Mouse (Mus musculus): ENCODE data around the gene R3hdm2. TPM values are rescaled to one million over a fixed set of nuclear protein-coding genes. Genes with fewer than 3 reads are reported as not detected.

Gene R3hdm2
- total RNA-seq, 2 experiments from 2014 or later: 174 to 178 TPM

DNA sequence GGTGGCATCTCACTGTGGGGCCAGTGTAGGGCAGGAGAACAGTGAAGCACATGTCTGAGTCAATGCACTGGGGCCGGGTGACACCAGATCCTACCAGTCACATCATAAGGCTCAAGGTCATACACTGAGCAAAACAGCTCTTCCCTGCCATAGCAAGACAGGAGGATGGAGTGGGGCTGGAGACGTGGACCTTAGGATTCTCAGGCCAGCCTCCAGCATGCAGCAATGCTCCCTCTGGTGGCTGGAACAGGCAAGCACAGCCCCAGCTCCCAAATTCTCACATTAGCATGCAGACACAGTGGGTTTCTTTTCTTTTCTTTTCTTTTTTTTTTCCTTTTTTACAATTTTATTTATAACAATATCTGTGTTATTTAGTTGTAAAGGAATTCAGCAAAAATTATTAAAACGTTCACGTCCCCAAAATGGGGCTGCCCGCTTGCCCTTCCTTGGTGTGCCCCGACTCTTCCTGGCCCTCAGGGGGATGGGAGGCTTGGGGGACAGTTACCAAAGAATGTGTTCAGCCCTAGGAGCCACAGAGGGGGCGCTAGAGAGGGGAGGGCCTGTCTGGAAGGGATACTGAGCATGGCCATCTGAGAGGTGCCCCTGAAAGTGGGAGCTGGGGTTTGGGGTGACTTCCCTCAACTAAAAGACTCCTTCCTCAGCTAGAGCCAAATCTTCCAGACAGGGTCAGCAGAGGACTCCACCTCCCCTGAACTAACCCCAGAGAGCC, 157.9 kb downstream of the R3hdm2 start:
- DNase-seq (ENCODE audit: low spot score in 2 of 2): peak; percentile 87 to 89

DNA sequence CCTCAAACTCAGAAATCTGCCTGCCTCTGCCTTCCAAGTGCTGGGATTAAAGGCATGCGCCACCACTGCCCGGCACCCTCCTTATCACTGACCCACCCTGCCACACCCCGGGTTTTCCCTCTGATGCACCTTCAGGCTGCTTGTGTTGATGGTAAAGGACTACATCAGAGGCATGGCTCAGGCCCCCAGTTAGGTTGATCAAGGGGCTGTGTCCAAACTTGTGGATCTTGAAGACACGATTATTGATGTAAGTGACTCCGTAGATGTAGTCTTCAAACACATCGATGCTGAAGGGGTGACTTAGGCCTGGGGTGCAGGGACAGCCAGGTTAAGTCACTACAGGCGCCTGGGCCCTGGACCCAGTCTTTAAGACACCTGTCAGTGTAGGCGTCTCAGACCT, 161.4 kb downstream of the R3hdm2 start:
- DNase-seq (ENCODE audit: low spot score in 2 of 2): no peak

DNA sequence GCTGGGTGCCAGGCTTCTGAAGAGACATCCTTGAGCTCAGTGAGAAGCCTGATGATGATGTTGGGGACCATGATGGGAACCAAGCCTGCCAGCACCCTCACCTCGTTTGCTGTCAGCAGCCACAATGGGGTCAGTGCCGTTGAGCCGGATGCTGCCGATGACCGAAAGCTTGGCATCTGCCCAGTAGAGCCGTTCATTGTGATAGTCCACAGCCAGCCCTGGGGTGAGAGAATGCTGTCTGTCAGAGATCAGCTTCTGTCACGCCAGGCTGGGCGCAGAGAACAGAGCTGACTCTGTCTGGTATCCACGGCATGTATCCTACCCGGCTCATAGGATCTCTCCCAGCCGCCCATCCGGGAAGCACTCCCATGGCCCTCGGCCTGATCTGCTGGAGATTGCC, 162.0 kb downstream of the R3hdm2 start:
- no peak for DNase-seq (ENCODE audit: low spot score in 2 of 2)

DNA sequence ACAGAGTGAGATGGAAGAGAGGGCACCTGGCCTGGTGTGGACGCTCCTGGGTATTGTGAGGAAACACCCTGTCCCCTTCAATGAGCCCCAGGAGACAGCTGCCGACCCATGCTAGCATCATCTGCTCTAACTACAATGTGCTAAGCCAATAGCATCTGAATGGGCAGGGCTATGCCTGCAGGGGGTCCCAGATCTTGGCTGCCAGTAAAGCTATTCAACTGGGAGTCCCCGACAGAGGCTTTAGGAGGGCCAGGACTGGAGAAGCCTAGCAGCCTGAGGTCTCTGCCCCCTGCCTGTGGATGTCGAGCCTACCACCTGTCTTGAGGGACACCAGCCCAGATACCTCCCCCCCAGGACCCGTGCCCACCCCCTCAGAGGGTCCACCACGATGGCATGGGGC, 162.6 kb downstream of the R3hdm2 start:
- DNase-seq (ENCODE audit: low spot score in 2 of 2): no peak

DNA sequence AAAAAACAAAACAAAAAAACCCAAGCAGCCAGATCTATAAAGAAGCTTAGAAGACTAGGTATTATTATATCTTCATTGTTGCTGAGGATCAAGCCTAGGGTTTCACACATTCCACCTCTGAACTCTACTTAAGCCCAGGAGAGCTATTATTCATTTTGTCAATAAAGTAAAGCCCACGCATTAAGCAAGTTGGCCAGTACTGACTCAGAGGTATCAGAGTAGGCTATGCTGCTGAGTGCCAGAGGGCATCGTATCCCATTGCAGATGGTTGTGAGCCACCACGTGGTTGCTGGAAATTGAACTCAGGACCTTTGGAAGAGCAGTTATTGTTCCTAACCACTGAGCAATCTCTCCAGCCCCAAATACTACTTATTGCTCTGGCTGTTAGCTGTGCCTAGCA, 163.8 kb downstream of the R3hdm2 start:
- no peak for DNase-seq (ENCODE audit: low spot score in 2 of 2)

DNA sequence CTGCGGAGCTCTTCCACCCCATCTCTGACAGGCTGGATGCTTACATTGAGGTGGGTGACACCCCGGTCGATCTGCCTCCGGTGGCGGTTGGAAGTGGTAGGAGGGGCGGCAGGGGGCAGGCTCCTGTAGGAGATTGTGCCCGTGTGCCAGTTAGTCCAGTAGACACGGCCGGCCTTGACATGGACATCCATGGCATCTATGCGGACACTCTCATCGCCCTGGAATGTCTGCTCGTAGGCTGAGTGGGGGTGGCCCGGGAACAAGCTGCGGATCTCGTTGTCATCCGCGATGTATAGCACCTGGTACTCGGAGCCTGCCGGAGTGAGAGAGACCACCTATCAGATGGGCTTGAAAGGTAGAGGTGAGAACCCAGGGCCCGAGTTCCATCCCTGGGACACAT, 164.2 kb downstream of the R3hdm2 start:
- no peak for DNase-seq (ENCODE audit: low spot score in 2 of 2)

DNA sequence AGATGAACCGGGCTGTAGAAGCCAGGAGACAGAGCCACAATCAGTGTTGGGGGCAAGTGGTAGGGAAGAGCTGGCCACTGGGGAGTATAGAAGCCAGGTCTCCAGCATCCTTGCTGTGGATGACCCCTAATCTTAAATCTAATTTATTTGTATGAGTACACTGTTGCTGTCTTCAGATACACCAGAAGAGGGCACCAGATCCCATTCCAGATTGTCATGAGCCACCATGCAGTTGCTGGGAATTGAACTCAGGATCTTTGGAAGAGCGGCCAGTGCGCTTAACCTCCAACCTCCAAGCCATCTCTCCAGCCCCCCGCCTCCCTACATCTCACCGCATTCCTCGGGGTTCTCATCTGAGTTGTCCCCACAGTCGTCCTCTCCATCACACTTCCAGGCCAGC, 166.4 kb downstream of the R3hdm2 start:
- DNase-seq (ENCODE audit: low spot score in 2 of 2): no peak

DNA sequence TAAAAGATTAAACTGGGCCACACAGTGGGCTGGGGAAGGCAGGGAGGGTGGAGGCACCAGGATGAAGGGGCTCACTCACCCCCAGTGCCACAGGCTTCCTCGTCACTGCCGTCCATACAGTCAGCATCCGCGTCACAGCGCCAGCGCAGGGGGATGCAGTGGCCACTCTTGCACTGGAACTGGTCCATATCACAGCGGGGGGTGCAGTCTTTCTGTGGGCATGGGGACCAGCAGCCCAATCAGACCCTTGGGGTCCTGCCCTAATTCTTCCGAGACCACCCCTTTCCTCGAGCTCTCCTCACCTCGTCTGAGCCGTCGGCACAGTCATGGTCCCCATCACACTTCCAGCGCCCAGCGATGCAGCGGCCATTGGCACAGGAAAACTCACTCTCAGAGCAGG, 168.1 kb downstream of the R3hdm2 start:
- DNase-seq (ENCODE audit: low spot score in 2 of 2): no peak

Other genes with a start within 250 kb of the R3hdm2 start
- gene B4galnt1, start 215.1 kb upstream of the R3hdm2 start, total RNA-seq (2021): 100 to 1,000 TPM; 107 to 116 TPM
- gene Slc26a10, start 199.7 kb upstream of the R3hdm2 start, total RNA-seq (2021): 1 to 10 TPM; 2.0 to 2.6 TPM
- 100 to 1,000 TPM; 125 to 132 TPM for gene Arhgef25, start 190.2 kb upstream of the R3hdm2 start, total RNA-seq (2021)
- gene Dtx3, start 184.6 kb upstream of the R3hdm2 start, total RNA-seq (2021): 100 to 1,000 TPM; 187 to 203 TPM
- 10 to 100 TPM; 38.3 to 38.4 TPM for gene Pip4k2c, start 168.7 kb upstream of the R3hdm2 start, total RNA-seq (2021)
- gene Kif5a, start 117.0 kb upstream of the R3hdm2 start, total RNA-seq (2021): 100 to 1,000 TPM; 360 to 377 TPM
- 100 to 1,000 TPM; 312 to 315 TPM for gene Dctn2, start 114.0 kb upstream of the R3hdm2 start, total RNA-seq (2021)
- 10 to 100 TPM; 44.8 to 58.7 TPM for gene Mbd6, start 91.3 kb upstream of the R3hdm2 start, total RNA-seq (2021)
- 10 to 100 TPM; 53.9 to 57.7 TPM for gene Mars, start 68.5 kb upstream of the R3hdm2 start, total RNA-seq (2021)
- 1 to 10 TPM; 1.1 to 1.2 TPM for gene Arhgap9, start 58.4 kb upstream of the R3hdm2 start, total RNA-seq (2021)
- gene Gli1, start 38.4 kb upstream of the R3hdm2 start, total RNA-seq (2021): 1 to 10 TPM; 1.7 to 3.1 TPM
- gene Inhbe, start 25.9 kb upstream of the R3hdm2 start, total RNA-seq (2021): not detected
- gene Inhbc, start 9.9 kb upstream of the R3hdm2 start, total RNA-seq (2021): not detected
- gene Stac3, start 121.4 kb downstream of the R3hdm2 start, total RNA-seq (2021): 1 to 10 TPM; 3.5 to 5.3 TPM
- 1 to 10 TPM; 6.8 to 7.9 TPM for gene Ndufa4l2, start 134.6 kb downstream of the R3hdm2 start, total RNA-seq (2021)
- gene Shmt2, start 142.1 kb downstream of the R3hdm2 start, total RNA-seq (2021): 10 to 100 TPM; 36.2 to 36.3 TPM
- 1 to 10 TPM; 5.2 to 6.5 TPM for gene Nxph4, start 154.2 kb downstream of the R3hdm2 start, total RNA-seq (2021)
- 100 to 1,000 TPM; 263 to 291 TPM for gene Lrp1, start 240.8 kb downstream of the R3hdm2 start, total RNA-seq (2021)

Data from layer of hippocampus, postnatal 10 days (tissue).